Mouse (Mus musculus) megakaryocyte-erythroid progenitor cell, adult 5 weeks (primary cell): ENCODE results near the gene Lars2. TPM values are rescaled to one million over a fixed set of nuclear protein-coding genes. Genes with fewer than 3 reads are reported as not detected.

ENCODE experiments used
- polyA plus RNA-seq: library from polyadenylated mRNA; stranded (reverse); fragments of >175 nt; gene quantifications from 2 replicates; pipeline ENCODE4 v1.2.3, GENCODE M21; 2012

Lars2 gene
- polyA plus RNA-seq: 9.4 and 21.8 TPM in 2 replicates

DNA sequence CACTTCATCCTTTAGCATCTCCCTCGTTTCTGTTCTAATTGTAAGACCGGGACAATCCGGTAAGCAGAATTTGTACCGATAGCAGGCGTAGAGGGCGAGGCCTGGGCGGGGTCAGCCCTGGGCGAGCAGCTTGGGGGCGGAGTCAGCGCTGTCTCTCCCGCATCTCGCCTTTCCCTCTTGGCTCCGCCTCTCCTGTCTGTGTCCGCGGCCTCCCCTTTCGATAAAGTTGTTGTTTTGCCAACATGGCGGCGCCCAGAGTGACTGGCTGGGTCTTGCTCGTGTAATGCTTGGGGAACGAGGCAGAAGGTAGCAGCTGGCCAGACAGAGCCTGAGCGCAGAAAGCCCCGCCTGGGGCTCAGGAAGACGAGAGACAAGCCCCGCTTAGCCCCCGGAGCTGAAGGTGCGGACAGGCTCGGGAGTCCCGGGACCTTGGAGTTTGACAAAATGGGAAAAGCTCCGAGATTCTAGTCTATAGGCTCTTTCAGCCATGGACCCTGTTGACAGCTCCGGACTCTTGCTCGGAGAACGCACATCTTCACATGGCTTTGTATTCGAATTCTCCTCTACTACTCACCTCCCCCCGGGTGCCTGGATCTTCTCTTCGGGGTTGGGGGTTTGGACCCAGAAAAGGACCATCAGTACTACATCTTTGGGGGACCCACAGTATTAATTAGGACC lies at the start of gene Lars2:
Gene Lars2 (plus strand): TSS at position 220 of the 678 bp plus-strand sequence.

DNA sequence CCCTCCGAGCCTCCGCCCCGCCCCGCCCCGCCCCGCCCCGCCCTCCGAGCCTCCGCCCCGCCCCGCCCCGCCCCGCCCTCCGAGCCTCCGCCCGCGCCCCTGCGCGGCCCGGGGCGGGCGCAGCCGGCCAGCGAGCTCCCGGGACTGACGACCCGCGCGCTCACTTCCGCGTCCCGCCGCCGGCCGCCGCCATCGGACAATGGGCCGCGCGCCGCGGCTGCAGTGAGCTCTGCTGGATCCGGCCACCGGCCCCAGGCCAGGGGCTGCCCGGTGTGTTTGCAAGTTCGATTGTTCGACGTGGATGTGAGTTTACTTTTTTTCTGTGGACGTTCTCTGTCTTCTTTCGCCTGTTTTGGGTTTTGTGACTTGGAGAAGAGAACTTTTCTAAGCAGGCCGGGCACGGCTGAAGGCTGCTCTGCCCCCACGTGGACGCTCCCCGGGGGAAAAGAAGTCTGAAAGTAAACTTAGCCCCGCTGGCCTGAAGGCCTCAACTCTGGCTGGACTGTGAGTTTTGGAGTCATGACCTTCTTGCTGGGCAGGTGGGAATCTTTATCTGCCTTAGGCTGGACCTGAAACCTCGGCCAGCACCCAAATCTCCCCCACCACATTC lies 112.0 kb downstream of the Lars2 start, which contains the start of gene Limd1:
Gene Limd1 (plus strand): TSS at position 121 of the 610 bp plus-strand sequence.

Other genes with a start within 250 kb of the Lars2 start
- gene Clec3b, start 216.0 kb upstream of the Lars2 start, polyA plus RNA-seq: 0.36 and 0.51 TPM in 2 replicates
- gene Cdcp1, start 150.9 kb upstream of the Lars2 start, polyA plus RNA-seq: 0.05 and 0.26 TPM in 2 replicates
- gene Tmem158, start 106.2 kb upstream of the Lars2 start, polyA plus RNA-seq: 13.3 and 16.6 TPM in 2 replicates
- 11.9 and 12.8 TPM in 2 replicates for gene Limd1, start 111.8 kb downstream of the Lars2 start, polyA plus RNA-seq
- gene Sacm1l, start 162.8 kb downstream of the Lars2 start, polyA plus RNA-seq: 2.6 and 3.2 TPM in 2 replicates